Mouse (Mus musculus): ENCODE data around the gene Tcn2. TPM values are rescaled to one million over a fixed set of nuclear protein-coding genes. Genes with fewer than 3 reads are reported as not detected.
"Not testable (repeated sequence)": the region's sequence is repeated elsewhere in the genome, so short reads cannot be mapped to it uniquely, and the experiment has no call there.

The Tcn2 gene
- total RNA-seq (2017) = 35.6 to 51.2 TPM (median 43.7 TPM) in 3 replicates

- peak; percentile 79 for ATAC-seq (replicated peaks; ENCODE audit: insufficient number of reproducible peaks, low FRiP score, low TSS enrichment, poor library complexity, severe bottlenecking)
Measured at GRCm38 (mm10) chr11:3931511-3932211, at the start of gene Tcn2. TSS of gene Tcn2 (minus strand) at chr11:3932159.

GRCm38 (mm10) chr11:3981536-3981935 is 49.6 kb upstream of the Tcn2 start:
- ATAC-seq (replicated peaks; ENCODE audit: insufficient number of reproducible peaks, low FRiP score, low TSS enrichment, poor library complexity, severe bottlenecking) = no peak

GRCm38 (mm10) chr11:3978421-3978820 is 46.5 kb upstream of the Tcn2 start:
- no peak for ATAC-seq (replicated peaks; ENCODE audit: insufficient number of reproducible peaks, low FRiP score, low TSS enrichment, poor library complexity, severe bottlenecking)

- no peak for ATAC-seq (replicated peaks; ENCODE audit: insufficient number of reproducible peaks, low FRiP score, low TSS enrichment, poor library complexity, severe bottlenecking)
Measured at GRCm38 (mm10) chr11:3976678-3977077, 44.7 kb upstream of the Tcn2 start, which contains the start of gene 4930556J24Rik. TSS of gene 4930556J24Rik (minus strand) at chr11:3976778.

GRCm38 (mm10) chr11:3974311-3974710 is 42.4 kb upstream of the Tcn2 start:
- no peak for ATAC-seq (replicated peaks; ENCODE audit: insufficient number of reproducible peaks, low FRiP score, low TSS enrichment, poor library complexity, severe bottlenecking)

- ATAC-seq (replicated peaks; ENCODE audit: insufficient number of reproducible peaks, low FRiP score, low TSS enrichment, poor library complexity, severe bottlenecking) = no peak
Measured at GRCm38 (mm10) chr11:3973081-3973480, 41.1 kb upstream of the Tcn2 start.

GRCm38 (mm10) chr11:3970361-3970760 is 38.4 kb upstream of the Tcn2 start:
- ATAC-seq (replicated peaks; ENCODE audit: insufficient number of reproducible peaks, low FRiP score, low TSS enrichment, poor library complexity, severe bottlenecking) = no peak

- ATAC-seq (replicated peaks; ENCODE audit: insufficient number of reproducible peaks, low FRiP score, low TSS enrichment, poor library complexity, severe bottlenecking) = no peak
Measured at GRCm38 (mm10) chr11:3969837-3970236, 37.9 kb upstream of the Tcn2 start.

- ATAC-seq (replicated peaks; ENCODE audit: insufficient number of reproducible peaks, low FRiP score, low TSS enrichment, poor library complexity, severe bottlenecking) = no peak
Measured at GRCm38 (mm10) chr11:3964416-3965172, 32.6 kb upstream of the Tcn2 start.

GRCm38 (mm10) chr11:3963610-3964415 is 31.9 kb upstream of the Tcn2 start, which contains the start of gene Pes1:
TSS of gene Pes1 (plus strand) at chr11:3963975.
- ATAC-seq (replicated peaks; ENCODE audit: insufficient number of reproducible peaks, low FRiP score, low TSS enrichment, poor library complexity, severe bottlenecking) = peak; percentile 88

- ATAC-seq (replicated peaks; ENCODE audit: insufficient number of reproducible peaks, low FRiP score, low TSS enrichment, poor library complexity, severe bottlenecking) = no peak
Measured at GRCm38 (mm10) chr11:3963155-3963554, 31.2 kb upstream of the Tcn2 start.

GRCm38 (mm10) chr11:3961761-3962160 is 29.8 kb upstream of the Tcn2 start:
- ATAC-seq (replicated peaks; ENCODE audit: insufficient number of reproducible peaks, low FRiP score, low TSS enrichment, poor library complexity, severe bottlenecking) = no peak

- no peak for ATAC-seq (replicated peaks; ENCODE audit: insufficient number of reproducible peaks, low FRiP score, low TSS enrichment, poor library complexity, severe bottlenecking)
Measured at GRCm38 (mm10) chr11:3960901-3961300, 28.9 kb upstream of the Tcn2 start.

GRCm38 (mm10) chr11:3955371-3955770 is 23.4 kb upstream of the Tcn2 start:
- ATAC-seq (replicated peaks; ENCODE audit: insufficient number of reproducible peaks, low FRiP score, low TSS enrichment, poor library complexity, severe bottlenecking) = not testable (repeated sequence)

GRCm38 (mm10) chr11:3954876-3955275 is 22.9 kb upstream of the Tcn2 start:
- not testable (repeated sequence) for ATAC-seq (replicated peaks; ENCODE audit: insufficient number of reproducible peaks, low FRiP score, low TSS enrichment, poor library complexity, severe bottlenecking)

GRCm38 (mm10) chr11:3946386-3946785 is 14.4 kb upstream of the Tcn2 start:
- ATAC-seq (replicated peaks; ENCODE audit: insufficient number of reproducible peaks, low FRiP score, low TSS enrichment, poor library complexity, severe bottlenecking) = no peak

GRCm38 (mm10) chr11:3941371-3941770 is 9.4 kb upstream of the Tcn2 start:
- ATAC-seq (replicated peaks; ENCODE audit: insufficient number of reproducible peaks, low FRiP score, low TSS enrichment, poor library complexity, severe bottlenecking) = no peak

GRCm38 (mm10) chr11:3937321-3937874 is 5.4 kb upstream of the Tcn2 start:
- no peak for ATAC-seq (replicated peaks; ENCODE audit: insufficient number of reproducible peaks, low FRiP score, low TSS enrichment, poor library complexity, severe bottlenecking)

- no peak for ATAC-seq (replicated peaks; ENCODE audit: insufficient number of reproducible peaks, low FRiP score, low TSS enrichment, poor library complexity, severe bottlenecking)
Measured at GRCm38 (mm10) chr11:3936318-3936717, 4.4 kb upstream of the Tcn2 start.
